Mouse (Mus musculus) neural tube, embryonic 13.5 days (tissue): Measurements from ENCODE around the gene Tmem131. TPM values are rescaled to one million over a fixed set of nuclear protein-coding genes. Genes with fewer than 3 reads are reported as not detected.

Source experiments
- ATAC-seq: fragments of 200-750 bp; cut with Nextera tagmentation; 2 replicates; pipeline ENCODE4 v1.8.0; 2017; ENCODE audit warnings: low read depth, mild to moderate bottlenecking, moderate TSS enrichment, moderate library complexity
- H3K27ac ChIP-seq: fragments of 300-500 bp; sonication (generic); replicated peaks from 2 replicates; pipeline ENCODE4 v1.5.1; 2015; ENCODE audit warnings: moderate library complexity, mild to moderate bottlenecking, inconsistent platforms
- H3K27me3 ChIP-seq: fragments of 300-500 bp; sonication (generic); 2 replicates; pipeline ENCODE4 v1.6.1; 2015; ENCODE audit warnings: mild to moderate bottlenecking, inconsistent platforms
- H3K36me3 ChIP-seq: fragments of 300-500 bp; sonication (generic); 2 replicates; pipeline ENCODE4 v1.6.1; 2015; ENCODE audit warnings: mild to moderate bottlenecking, inconsistent platforms
- H3K4me1 ChIP-seq: fragments of 300-500 bp; sonication (generic); replicated peaks from 2 replicates; pipeline ENCODE4 v1.6.1; 2015; ENCODE audit warnings: inconsistent platforms
- H3K4me2 ChIP-seq: fragments of 300-500 bp; sonication (generic); 2 replicates; pipeline ENCODE4 v1.6.1; 2015; ENCODE audit warnings: inconsistent platforms, mild to moderate bottlenecking, moderate library complexity
- H3K4me3 ChIP-seq: fragments of 300-500 bp; sonication (generic); 2 replicates; pipeline ENCODE4 v1.5.1; 2015; ENCODE audit warnings: mild to moderate bottlenecking, inconsistent platforms
- H3K9ac ChIP-seq: fragments of 300-500 bp; sonication (generic); 2 replicates; pipeline ENCODE4 v1.6.1; 2015; ENCODE audit warnings: moderate library complexity, mild to moderate bottlenecking, inconsistent platforms
- H3K9me3 ChIP-seq: fragments of 300-500 bp; sonication (generic); 2 replicates; pipeline ENCODE4 v1.6.1; 2016; ENCODE audit warnings: inconsistent platforms
- WGBS: fragments of 180-500 bp; shearing (Covaris S2); methylation state at CpG from one replicate; pipeline ENCODE4 v1.1.7; 2015; 5-methylcytosine and 5-hydroxymethylcytosine counted together
- polyA plus RNA-seq: library from polyadenylated mRNA; unstranded; fragments of >200 nt; fragmentation: Nextera tagmentation; extraction: Ambion mirVana; gene quantifications from 2 replicates; pipeline ENCODE4 v1.2.1, GENCODE M21; 2015

Tmem131 gene
- polyA plus RNA-seq, 1 experiment from 2014 or later, result 11.6 TPM

DNA sequence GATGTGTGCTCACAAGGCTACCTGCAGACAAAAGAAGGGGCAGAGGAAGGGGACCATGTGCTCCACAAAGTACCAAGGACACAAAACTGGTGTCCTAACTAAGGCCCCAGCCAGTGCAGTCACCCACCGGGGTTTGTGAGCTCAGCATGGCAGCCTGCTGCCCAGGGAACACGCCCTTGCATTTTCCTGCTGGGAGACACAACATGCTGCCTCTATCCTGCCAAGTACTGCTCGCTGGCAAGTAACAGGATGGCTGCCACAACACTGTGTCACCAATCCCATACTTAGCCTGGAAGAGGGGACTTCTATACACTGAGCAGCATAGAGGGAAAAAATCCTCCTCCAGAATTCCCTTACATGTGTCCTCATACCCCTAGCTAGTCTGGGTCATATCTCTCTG is 78.7 kb downstream of the Tmem131 start:
- H3K36me3 ChIP-seq, result peaks cover 5% of the 10 kb centered on the region; the same call in 1 of the 2 replicates
- no peak for ATAC-seq
- peaks cover 24% of the 10 kb centered on the region for H3K4me1 ChIP-seq
- no peaks in the 10 kb centered on the region for H3K27me3 ChIP-seq
- H3K9me3 ChIP-seq, result no peaks in the 10 kb centered on the region
- no peak overlapping the region for H3K9ac ChIP-seq
- H3K4me3 ChIP-seq, result no peak overlapping the region
- no peak overlapping the region for H3K27ac ChIP-seq
- H3K4me2 ChIP-seq, result no peak overlapping the region
- 85% methylated on average over 3 of the region's 3 CpGs for WGBS

DNA sequence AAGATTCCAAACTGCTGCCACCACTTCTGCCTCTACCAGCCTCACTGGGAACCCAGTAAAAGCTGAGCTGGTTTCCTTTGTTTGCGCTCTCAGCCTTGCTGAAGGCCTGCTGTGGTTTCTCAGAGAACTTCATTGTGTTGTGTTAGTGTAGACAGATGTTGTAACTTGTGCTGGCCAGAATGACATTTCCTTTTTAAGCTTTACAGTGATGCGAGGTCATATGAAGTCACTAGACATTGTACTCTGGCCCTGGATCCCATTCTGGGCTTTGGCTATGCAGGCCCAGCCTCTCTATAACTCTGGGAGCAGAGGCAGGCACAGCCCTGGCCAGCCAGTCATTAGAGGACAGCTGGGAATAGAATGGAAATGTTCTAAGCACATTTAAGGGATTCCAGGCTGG is 81.7 kb downstream of the Tmem131 start:
- Histone ChIP-seq H3K4me2 (no peak overlapping the region), H3K9me3 (no peaks in the 10 kb centered on the region), H3K4me1 (peaks cover 28% of the 10 kb centered on the region), H3K4me3 (no peak overlapping the region), H3K9ac (no peak overlapping the region), H3K36me3 (no peaks in the 10 kb centered on the region), H3K27ac (no peak overlapping the region; the same call in 1 of the 2 replicates), H3K27me3 (no peaks in the 10 kb centered on the region)
- 77% methylated on average over 2 of the region's 2 CpGs for WGBS
- ATAC-seq, result no peak

DNA sequence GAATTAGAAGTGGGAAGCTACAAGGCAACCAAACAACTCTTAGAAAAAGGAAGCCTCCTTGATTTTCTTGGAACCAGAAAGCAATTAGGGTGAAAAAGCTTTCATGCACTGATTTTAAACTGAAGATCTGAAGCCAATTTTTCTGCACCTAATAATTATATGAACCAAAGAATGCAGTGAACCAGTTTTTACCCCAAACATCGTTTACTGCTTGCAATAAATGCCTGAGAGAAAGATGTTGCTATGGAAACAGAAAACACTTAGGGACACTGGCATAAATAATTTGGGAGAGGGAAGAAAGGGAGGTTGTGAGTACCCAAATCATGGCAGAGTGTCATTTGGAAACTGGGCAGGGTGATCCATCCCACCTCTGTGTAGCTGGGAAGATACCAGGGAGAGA is 82.6 kb downstream of the Tmem131 start:
- no peak overlapping the region for H3K4me3 ChIP-seq
- H3K36me3 ChIP-seq, result no peaks in the 10 kb centered on the region
- H3K9ac ChIP-seq, result no peak overlapping the region
- H3K27ac ChIP-seq, result peak overlapping the region; percentile 54; the same call in 1 of the 2 replicates
- no peak for ATAC-seq
- 11% methylated on average over 1 of the region's 1 CpGs for WGBS
- H3K27me3 ChIP-seq, result no peaks in the 10 kb centered on the region
- no peak overlapping the region for H3K4me2 ChIP-seq
- no peaks in the 10 kb centered on the region for H3K9me3 ChIP-seq
- peaks cover 29% of the 10 kb centered on the region for H3K4me1 ChIP-seq

DNA sequence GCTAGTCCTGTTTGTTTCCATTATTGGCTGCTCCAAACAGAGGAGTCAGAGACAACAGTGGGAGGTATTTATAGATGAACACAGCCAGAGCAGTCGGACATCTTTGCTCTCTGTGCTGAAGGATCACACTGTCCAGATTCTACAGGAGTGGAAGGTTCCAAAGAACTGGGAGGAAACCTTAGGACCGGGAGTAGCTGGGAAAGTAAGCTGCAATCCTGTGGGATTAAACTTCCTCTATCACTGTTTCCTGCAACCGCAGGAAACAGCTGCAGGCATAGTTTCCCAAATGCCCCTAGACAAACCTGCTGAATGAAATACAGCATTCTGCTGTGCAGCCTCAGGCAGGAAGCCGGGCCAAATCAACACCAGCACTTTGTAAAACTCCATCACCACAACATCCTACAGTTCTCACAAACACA is 83.0 kb downstream of the Tmem131 start:
- Histone ChIP-seq H3K27me3 (no peaks in the 10 kb centered on the region), H3K4me1 (peaks cover 33% of the 10 kb centered on the region), H3K36me3 (no peaks in the 10 kb centered on the region), H3K27ac (peak overlapping the region; percentile 54; the same call in 1 of the 2 replicates), H3K4me2 (no peak overlapping the region), H3K9ac (no peak overlapping the region), H3K4me3 (no peak overlapping the region), H3K9me3 (no peaks in the 10 kb centered on the region)
- no peak for ATAC-seq
- WGBS, result 55% methylated on average over 4 of the region's 4 CpGs

DNA sequence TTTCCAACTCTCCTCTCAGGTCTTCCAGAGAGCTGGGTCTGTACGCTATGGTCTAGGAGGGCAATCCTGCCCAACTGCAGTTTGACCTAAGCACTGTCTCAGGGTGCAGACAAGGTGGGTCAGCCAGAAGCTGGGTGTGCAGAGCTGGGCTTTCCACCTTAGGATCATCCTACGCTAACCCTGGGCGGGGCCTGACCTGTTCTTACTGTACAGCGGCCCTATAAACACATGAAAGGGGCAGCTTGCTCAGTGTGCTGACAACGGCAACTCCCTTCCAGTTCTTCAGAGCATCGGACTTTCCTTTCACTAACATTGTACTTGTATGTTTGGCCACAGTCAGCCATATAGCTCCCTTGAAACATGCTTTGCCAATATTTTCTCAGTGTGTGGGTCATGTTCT is 86.4 kb downstream of the Tmem131 start:
- Histone ChIP-seq H3K27ac (no peak overlapping the region), H3K4me3 (no peak overlapping the region), H3K27me3 (no peaks in the 10 kb centered on the region), H3K4me1 (peaks cover 31% of the 10 kb centered on the region), H3K9me3 (no peaks in the 10 kb centered on the region), H3K36me3 (no peaks in the 10 kb centered on the region), H3K9ac (no peak overlapping the region), H3K4me2 (no peak overlapping the region)
- ATAC-seq, result no peak
- 91% methylated on average over 6 of the region's 6 CpGs for WGBS

DNA sequence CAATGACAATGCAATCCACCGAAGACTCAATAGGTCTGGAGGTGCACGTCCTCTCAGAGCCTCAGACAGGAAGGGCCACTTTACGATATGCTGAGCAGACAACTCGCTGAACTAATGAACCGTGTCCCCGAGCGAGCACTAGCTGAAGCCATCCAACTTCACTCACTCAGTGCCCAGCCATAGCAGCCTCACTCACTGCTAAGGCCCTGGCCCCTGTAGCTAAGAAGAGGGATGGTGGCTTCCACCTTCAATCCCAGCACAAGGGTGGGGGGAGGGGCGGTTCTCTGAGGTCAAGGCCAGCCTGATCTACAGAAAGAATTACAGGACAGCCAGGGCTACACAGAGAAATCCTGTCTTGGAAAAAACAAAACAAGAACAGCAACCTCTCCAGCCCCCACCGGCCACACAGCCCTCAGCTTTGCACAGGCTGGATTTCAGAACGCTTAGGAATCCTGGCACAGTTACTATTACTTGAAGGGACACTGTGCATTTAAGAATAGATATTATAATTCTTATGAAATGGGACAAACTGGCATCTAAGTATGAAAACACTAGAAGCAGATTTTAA is 89.2 kb downstream of the Tmem131 start:
- 49% methylated on average over 10 of the region's 10 CpGs for WGBS
- no peak overlapping the region for H3K4me3 ChIP-seq
- H3K9ac ChIP-seq, result no peak overlapping the region
- no peaks in the 10 kb centered on the region for H3K36me3 ChIP-seq
- no peaks in the 10 kb centered on the region for H3K27me3 ChIP-seq
- no peak overlapping the region for H3K27ac ChIP-seq
- no peak overlapping the region for H3K4me2 ChIP-seq
- H3K4me1 ChIP-seq, result 0 out of 2 replicates have a peak, but pooled peaks cover 12% of the 10 kb centered on the region
- H3K9me3 ChIP-seq, result no peaks in the 10 kb centered on the region
- no peak for ATAC-seq

DNA sequence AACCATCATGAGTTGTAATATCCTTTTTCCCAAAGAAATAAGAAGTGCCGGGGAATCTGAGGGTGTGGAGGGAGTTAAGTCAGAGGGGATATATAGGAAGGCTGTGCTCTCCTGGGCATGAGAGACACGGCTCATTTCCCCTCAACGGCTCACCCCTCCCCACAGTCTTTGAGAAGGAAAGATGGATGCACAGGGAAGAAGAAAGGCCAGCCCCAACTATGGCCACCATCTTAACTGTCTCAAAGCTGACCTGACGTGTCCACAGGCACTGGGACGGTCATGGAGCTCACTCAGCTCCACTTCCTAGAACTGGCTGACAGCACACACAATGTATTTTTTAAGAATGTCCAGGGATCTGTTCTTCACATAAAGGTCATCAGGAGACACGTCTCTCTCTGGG is 91.4 kb downstream of the Tmem131 start:
- ATAC-seq, result no peak
- Histone ChIP-seq H3K36me3 (no peaks in the 10 kb centered on the region), H3K4me1 (0 out of 2 replicates have a peak, but pooled peaks cover 11% of the 10 kb centered on the region), H3K27ac (no peak overlapping the region), H3K9ac (no peak overlapping the region), H3K27me3 (no peaks in the 10 kb centered on the region), H3K9me3 (no peaks in the 10 kb centered on the region), H3K4me2 (no peak overlapping the region), H3K4me3 (no peak overlapping the region)
- WGBS, result 67% methylated on average over 6 of the region's 6 CpGs

DNA sequence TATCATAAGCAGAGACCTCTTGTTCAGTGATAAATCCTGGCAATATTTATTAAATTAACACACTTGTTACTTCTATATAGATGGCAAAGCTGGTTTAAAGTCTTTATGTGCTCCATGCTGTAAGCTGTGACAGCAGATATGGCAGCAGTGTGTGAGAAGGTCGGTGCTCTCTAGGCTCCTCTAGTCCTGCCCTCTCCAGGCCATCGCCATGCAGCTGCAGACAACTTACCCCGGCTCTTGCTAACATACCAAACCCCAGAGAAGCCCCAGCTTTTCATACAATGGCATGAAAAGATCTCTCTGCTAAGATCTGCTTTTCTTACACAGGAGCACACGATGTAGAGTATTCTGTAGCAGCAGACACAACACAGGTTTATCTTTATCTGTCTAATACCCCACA is 92.1 kb downstream of the Tmem131 start:
- ATAC-seq, result no peak
- 0 out of 2 replicates have a peak, but pooled peaks cover 7% of the 10 kb centered on the region for H3K4me1 ChIP-seq
- H3K27ac ChIP-seq, result no peak overlapping the region; the same call in 1 of the 2 replicates
- 86% methylated on average over 4 of the region's 4 CpGs for WGBS
- no peaks in the 10 kb centered on the region for H3K27me3 ChIP-seq
- no peak overlapping the region for H3K4me2 ChIP-seq
- no peaks in the 10 kb centered on the region for H3K9me3 ChIP-seq
- H3K36me3 ChIP-seq, result no peaks in the 10 kb centered on the region
- H3K9ac ChIP-seq, result no peak overlapping the region
- no peak overlapping the region for H3K4me3 ChIP-seq

DNA sequence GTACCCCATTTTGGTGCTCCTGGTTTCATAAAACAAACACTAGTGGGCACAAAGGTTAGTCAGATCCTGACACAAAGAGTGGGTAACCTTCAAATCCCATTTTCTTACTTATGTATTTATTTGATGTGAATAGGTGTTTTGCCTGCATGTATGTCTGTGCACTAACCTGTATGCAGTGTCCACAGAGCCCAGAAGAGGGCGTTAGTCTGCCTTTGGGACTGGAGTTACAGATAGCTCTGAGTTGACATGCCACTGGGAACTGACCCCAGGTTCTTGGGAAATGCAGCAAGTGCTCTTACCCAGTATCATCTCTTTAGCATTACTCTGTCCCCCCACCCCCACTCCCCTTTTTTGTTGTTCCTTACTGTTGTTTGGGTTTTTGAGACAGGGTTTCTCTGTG is 95.4 kb downstream of the Tmem131 start:
- Histone ChIP-seq H3K9ac (no peak overlapping the region), H3K9me3 (no peaks in the 10 kb centered on the region), H3K36me3 (no peaks in the 10 kb centered on the region), H3K27me3 (no peaks in the 10 kb centered on the region), H3K27ac (no peak overlapping the region), H3K4me2 (no peak overlapping the region), H3K4me3 (no peak overlapping the region), H3K4me1 (peaks cover 8% of the 10 kb centered on the region; the same call in 1 of the 2 replicates)
- ATAC-seq, result no peak
- WGBS, result 88% methylated on average over 1 of the region's 1 CpGs

DNA sequence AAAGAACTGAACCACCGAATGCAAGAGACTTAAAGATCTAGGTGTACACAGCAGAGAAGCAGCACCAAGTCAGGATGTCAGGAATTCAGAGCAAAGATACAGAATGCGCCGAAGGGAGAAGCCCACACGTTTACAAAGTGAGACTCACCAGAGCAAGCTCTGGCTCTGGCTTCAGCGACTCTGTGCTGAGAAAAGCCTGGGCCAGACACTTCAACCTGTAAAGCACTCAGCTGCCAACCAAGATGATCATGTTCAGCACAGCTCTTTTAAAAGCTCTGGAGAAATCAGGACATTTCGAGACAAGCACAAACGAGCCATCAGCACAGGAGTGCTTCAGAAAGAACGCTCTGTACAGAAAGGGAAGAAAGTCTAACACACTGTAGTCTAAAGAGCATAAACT is 96.2 kb downstream of the Tmem131 start:
- Histone ChIP-seq H3K36me3 (no peaks in the 10 kb centered on the region), H3K4me3 (no peak overlapping the region), H3K4me2 (no peak overlapping the region), H3K27me3 (no peaks in the 10 kb centered on the region), H3K9me3 (no peaks in the 10 kb centered on the region), H3K9ac (no peak overlapping the region), H3K27ac (no peak overlapping the region), H3K4me1 (peaks cover 8% of the 10 kb centered on the region; the same call in 1 of the 2 replicates)
- WGBS, result 91% methylated on average over 8 of the region's 8 CpGs
- no peak for ATAC-seq

DNA sequence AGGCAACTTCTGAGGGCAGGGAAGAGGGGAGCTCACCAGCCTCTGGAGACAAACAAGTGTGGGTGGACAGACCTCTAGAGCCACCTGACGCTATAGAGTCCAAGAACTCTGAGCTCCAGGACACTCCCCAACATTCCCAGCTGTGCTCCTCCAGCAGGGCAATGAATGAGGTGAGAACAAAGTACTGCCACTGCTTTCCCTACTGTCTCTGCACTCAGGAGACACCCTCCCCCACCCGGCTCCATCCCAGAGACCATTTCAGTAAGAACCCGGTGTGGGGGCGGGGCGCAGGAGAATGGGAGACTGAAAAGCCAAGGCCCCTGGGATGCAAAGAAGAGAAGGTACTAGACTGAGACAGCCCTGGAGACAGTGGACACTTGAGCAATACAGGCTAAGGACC is 98.4 kb downstream of the Tmem131 start:
- Histone ChIP-seq H3K4me1 (peaks cover 8% of the 10 kb centered on the region; the same call in 1 of the 2 replicates), H3K4me2 (no peak overlapping the region), H3K27ac (no peak overlapping the region), H3K27me3 (no peaks in the 10 kb centered on the region), H3K4me3 (no peak overlapping the region), H3K9ac (no peak overlapping the region), H3K9me3 (no peaks in the 10 kb centered on the region), H3K36me3 (peaks cover 12% of the 10 kb centered on the region)
- 21% methylated on average over 5 of the region's 5 CpGs for WGBS
- no peak for ATAC-seq

DNA sequence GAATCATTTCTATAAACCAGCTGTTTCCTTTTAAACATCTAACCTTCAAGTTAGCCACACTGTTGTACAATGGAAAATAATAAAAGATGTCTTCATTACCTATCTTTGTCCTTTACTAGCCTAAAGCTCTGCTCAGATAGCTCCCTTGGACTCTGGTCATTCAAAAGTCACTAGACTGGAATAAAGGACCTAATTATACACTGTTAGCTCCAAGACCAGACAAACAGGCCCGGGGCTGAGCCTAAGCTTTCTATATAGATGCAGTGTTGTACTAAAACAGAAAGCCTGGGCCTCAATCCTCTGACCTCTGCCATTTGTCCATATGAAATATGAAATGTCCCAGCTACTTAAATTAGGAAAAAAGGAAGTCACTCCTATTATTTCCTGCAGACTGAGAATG is 101.7 kb downstream of the Tmem131 start:
- Histone ChIP-seq H3K4me2 (no peak overlapping the region), H3K4me3 (no peak overlapping the region), H3K27ac (no peak overlapping the region), H3K4me1 (peaks cover 8% of the 10 kb centered on the region; the same call in 1 of the 2 replicates), H3K9ac (no peak overlapping the region), H3K9me3 (no peaks in the 10 kb centered on the region), H3K36me3 (peaks cover 28% of the 10 kb centered on the region), H3K27me3 (no peaks in the 10 kb centered on the region)
- 26% methylated on average over 1 of the region's 1 CpGs for WGBS
- ATAC-seq, result no peak

DNA sequence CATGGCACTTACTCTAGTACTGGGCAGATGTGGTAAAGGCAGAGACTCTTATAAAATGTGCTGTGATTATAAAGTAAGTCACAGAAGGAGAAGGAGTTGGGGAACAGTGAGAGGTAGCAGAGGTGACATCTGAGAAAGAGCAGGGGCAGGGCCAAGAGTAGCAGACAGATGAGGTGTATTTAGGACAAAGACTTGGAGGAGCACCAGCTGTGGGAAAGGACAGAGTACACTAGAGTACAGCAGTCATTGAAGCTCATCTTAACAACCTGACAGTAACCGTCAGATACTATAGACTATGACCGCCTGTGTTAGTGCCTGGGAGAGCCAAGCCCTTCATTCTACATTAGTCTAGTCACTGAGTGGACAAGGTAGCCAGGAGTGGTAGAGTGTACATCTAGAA is 102.5 kb downstream of the Tmem131 start:
- Histone ChIP-seq H3K27ac (no peak overlapping the region), H3K27me3 (no peaks in the 10 kb centered on the region), H3K4me1 (peaks cover 14% of the 10 kb centered on the region; the same call in 1 of the 2 replicates), H3K4me2 (no peak overlapping the region), H3K9ac (no peak overlapping the region), H3K4me3 (no peak overlapping the region), H3K36me3 (peaks cover 37% of the 10 kb centered on the region), H3K9me3 (no peaks in the 10 kb centered on the region)
- 86% methylated on average over 2 of the region's 2 CpGs for WGBS
- no peak for ATAC-seq
